Mouse (Mus musculus): ENCODE data around the gene Gnptg.

DNA sequence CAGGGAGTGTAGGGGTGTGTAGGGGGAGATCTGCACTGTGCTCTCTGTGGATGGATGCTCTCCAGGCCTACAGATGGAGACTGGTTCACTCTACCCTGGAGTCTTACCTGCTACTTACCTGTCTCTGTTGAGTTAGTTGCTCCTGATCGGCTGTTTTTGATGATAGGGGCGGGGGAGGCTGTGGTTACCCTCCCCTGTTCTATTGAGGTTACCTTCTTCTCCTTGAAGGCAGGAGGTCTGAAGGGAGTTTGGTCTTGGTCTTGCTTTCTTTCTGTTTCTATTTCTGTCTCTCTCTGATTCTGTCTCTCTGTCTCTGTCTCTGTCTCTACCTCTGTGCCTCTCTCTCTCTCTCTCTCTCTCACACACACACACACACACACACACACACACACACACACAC is 15.2 kb upstream of the Gnptg start:
- TF ChIP-seq CTCF (conservative IDR thresholded peaks at IDR 0.05; ENCODE audit: low read length) (no peak), NANOG (IDR thresholded peaks at IDR 0.05; ENCODE audit: borderline replicate concordance, low read length) (no peak)
